Mouse (Mus musculus): ENCODE measurements around the gene As3mt. TPM values are rescaled to one million over a fixed set of nuclear protein-coding genes. Genes with fewer than 3 reads are reported as not detected.

As3mt gene
- 33.0 and 35.2 TPM in 2 replicates for polyA plus RNA-seq (2014; fragmentation: Nextera tagmentation; extraction: Ambion mirVana)

DNA sequence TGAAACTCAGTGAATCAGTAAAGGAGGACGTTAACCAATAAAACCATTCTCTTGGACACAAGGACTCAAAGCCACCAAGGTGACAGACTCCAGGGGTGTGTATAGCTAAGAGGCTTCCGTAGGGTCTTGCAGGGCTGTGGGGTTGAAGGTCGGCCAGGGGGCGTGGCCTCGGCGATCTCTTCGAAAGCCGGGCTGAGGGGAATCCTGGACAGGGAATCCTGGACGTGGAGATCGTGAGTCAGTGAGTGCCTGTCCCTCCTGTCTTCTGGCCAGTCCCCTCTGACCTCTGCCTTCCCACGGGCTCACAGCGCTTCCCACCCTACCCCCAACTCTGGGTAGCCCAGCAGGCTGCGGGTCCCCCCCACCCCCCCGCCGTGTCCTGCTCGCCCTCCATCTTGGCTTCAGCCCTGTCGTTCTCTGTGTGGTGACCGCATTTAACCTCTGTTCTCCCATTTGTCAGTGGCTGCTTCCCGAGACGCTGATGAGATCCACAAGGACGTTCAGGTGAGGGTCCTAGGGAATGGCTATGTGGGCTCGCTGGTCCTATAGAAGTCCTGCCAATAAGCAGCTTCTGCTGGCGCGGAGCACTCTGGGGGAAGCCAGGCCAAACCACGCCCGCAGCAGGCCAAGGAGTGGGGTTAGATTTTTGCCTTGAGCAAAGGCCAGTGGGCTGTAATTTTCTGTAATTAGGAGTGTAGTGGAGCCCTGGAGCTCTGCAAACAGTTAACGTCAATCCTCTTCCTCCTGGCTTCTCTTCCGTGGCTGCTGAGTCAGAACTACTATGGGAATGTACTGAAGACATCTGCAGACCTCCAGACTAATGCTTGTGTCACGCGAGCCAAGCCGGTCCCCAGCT is at the start of gene As3mt:
Gene As3mt (plus strand): TSS at position 163 of the 856 bp plus-strand sequence.
- Histone ChIP-seq H3K9ac (ENCODE audit: low read length) (peak within 1 kb of the TSS; percentile 55), H3K27me3 (ENCODE audit: control insufficient read depth, insufficient read depth, low read length) (no peaks in the 10 kb centered on the region), H3K27ac (ENCODE audit: low read depth, low read length) (no peak within 1 kb of the TSS), H3K4me1 (ENCODE audit: control insufficient read depth, insufficient read depth, low read length) (no peaks in the 10 kb centered on the region), H3K4me3 (ENCODE audit: low read depth, low read length) (peak within 1 kb of the TSS; percentile 41), H3K9me3 (ENCODE audit: control insufficient read depth, low read length) (no peaks in the 10 kb centered on the region), H3K4me2 (ENCODE audit: low read depth) (peak within 1 kb of the TSS; percentile 50), H3K36me3 (ENCODE audit: control insufficient read depth, insufficient read depth, low read length) (no peaks in the 10 kb centered on the region)
- ATAC-seq (ENCODE audit: insufficient read depth, low FRiP score, low TSS enrichment) (no peak), DNase-seq (ENCODE audit: low spot score) (peak; percentile 77)
- WGBS = 16% methylated on average over 31 of the region's 31 CpGs

DNA sequence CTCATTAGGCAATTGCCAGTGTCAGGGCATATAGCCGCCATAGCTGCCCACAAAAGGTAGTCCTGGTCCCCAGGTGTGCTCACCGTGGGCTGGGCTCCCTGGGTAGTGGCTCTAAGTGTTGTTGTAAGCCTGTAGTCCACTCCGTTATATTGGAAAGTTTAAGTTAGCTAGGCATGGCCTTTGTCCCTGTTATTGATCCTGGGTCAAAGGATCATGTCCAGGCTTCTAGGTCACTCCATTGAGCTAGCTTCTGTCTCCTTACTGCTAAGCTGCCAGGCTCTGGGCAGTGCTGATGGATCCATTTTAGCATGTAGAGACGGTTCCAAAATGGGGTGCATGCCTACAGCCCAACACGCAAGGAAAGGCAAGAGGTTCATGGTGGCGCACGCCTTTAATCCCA is 48.9 kb upstream of the As3mt start:
- Histone ChIP-seq H3K4me1 (ENCODE audit: control insufficient read depth, insufficient read depth, low read length) (no peaks in the 10 kb centered on the region), H3K4me2 (ENCODE audit: low read depth) (no peak overlapping the region), H3K27ac (ENCODE audit: low read depth, low read length) (no peak overlapping the region), H3K9me3 (ENCODE audit: control insufficient read depth, low read length) (no peaks in the 10 kb centered on the region; the same call in 1 of the 2 replicates), H3K4me3 (ENCODE audit: low read depth, low read length) (no peak overlapping the region), H3K9ac (ENCODE audit: low read length) (no peak overlapping the region), H3K36me3 (ENCODE audit: control insufficient read depth, insufficient read depth, low read length) (peaks cover 20% of the 10 kb centered on the region), H3K27me3 (ENCODE audit: control insufficient read depth, insufficient read depth, low read length) (no peaks in the 10 kb centered on the region)
- no peak for DNase-seq (ENCODE audit: low spot score)
- 97% methylated on average over 7 of the region's 7 CpGs for WGBS
- ATAC-seq (ENCODE audit: insufficient read depth, low FRiP score, low TSS enrichment) = no peak

DNA sequence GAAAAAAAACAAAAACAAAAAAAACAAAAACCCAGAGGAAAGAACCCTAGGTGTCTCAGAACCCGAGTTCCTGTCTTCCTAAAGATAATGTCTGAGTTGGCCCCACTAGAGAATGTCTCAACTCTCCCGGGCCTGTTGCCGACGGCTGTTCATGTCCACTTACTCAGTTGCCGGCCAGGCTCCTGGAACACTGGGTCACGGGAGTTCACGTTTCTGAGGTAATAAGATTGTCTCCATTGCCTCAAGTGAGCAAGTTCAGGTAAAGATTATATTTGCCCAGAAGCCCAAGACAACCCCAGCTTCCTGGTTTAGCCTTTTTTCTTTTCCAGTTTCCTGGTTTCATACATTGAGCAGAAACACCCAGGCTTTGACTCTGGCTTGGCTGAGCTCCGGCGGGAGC is 48.4 kb upstream of the As3mt start:
- H3K27me3 ChIP-seq (ENCODE audit: control insufficient read depth, insufficient read depth, low read length) = no peaks in the 10 kb centered on the region
- no peak for ATAC-seq (ENCODE audit: insufficient read depth, low FRiP score, low TSS enrichment)
- WGBS = 87% methylated on average over 9 of the region's 9 CpGs
- H3K4me2 ChIP-seq (ENCODE audit: low read depth) = no peak overlapping the region
- H3K9me3 ChIP-seq (ENCODE audit: control insufficient read depth, low read length) = no peaks in the 10 kb centered on the region; the same call in 1 of the 2 replicates
- no peak for DNase-seq (ENCODE audit: low spot score)
- no peak overlapping the region for H3K27ac ChIP-seq (ENCODE audit: low read depth, low read length)
- H3K36me3 ChIP-seq (ENCODE audit: control insufficient read depth, insufficient read depth, low read length) = peaks cover 17% of the 10 kb centered on the region
- H3K9ac ChIP-seq (ENCODE audit: low read length) = no peak overlapping the region
- H3K4me1 ChIP-seq (ENCODE audit: control insufficient read depth, insufficient read depth, low read length) = no peaks in the 10 kb centered on the region
- H3K4me3 ChIP-seq (ENCODE audit: low read depth, low read length) = no peak overlapping the region

DNA sequence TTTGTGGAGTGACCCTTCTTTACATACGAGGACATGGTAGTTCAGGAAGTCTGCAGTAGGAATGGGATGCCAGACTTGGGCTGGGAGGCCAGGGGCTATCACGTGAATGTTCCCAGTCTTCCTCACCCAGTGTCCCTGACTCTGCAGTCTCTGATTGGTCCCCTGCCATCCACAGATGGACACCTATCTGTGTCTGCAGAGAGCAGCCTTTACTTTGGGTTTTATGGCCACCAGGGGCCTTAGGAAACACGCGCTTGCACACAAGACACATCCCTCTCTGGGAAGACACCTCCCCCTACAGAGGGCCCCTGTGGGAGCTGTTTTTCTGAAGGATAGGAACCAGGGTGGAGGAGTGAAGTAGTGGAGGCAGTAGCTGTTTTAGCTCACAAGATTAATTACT is 45.7 kb upstream of the As3mt start:
- H3K4me3 ChIP-seq (ENCODE audit: low read depth, low read length) = no peak overlapping the region
- no peaks in the 10 kb centered on the region for H3K27me3 ChIP-seq (ENCODE audit: control insufficient read depth, insufficient read depth, low read length)
- H3K9ac ChIP-seq (ENCODE audit: low read length) = no peak overlapping the region; the same call in 1 of the 2 replicates
- no peak for ATAC-seq (ENCODE audit: insufficient read depth, low FRiP score, low TSS enrichment)
- H3K9me3 ChIP-seq (ENCODE audit: control insufficient read depth, low read length) = no peaks in the 10 kb centered on the region; the same call in 1 of the 2 replicates
- no peak for DNase-seq (ENCODE audit: low spot score)
- H3K36me3 ChIP-seq (ENCODE audit: control insufficient read depth, insufficient read depth, low read length) = peaks cover under 1% of the 10 kb centered on the region; the same call in 1 of the 2 replicates
- H3K27ac ChIP-seq (ENCODE audit: low read depth, low read length) = no peak overlapping the region
- H3K4me1 ChIP-seq (ENCODE audit: control insufficient read depth, insufficient read depth, low read length) = no peaks in the 10 kb centered on the region; the same call in 1 of the 2 replicates
- H3K4me2 ChIP-seq (ENCODE audit: low read depth) = no peak overlapping the region
- 55% methylated on average over 4 of the region's 4 CpGs for WGBS

DNA sequence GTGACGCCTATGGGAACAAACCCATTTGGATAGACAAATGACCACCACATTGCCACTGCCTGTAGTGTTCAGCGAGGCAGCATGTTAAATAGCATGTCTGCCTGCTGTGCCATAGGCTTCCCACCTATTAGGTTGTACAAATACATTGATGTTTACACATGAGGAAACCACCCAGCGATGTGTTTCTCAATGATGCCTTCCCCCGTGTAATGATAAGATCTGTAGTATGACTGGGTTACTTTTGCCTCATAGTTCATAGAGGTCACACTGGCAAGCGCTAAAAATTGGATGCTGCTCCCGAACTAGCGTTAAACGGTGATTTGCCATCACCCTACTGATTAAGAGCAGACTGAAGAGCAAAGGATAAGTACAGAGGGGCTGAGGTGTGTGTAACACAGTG is 45.0 kb upstream of the As3mt start:
- H3K27ac ChIP-seq (ENCODE audit: low read depth, low read length) = no peak overlapping the region
- no peaks in the 10 kb centered on the region for H3K27me3 ChIP-seq (ENCODE audit: control insufficient read depth, insufficient read depth, low read length)
- 86% methylated on average over 8 of the region's 8 CpGs for WGBS
- H3K4me1 ChIP-seq (ENCODE audit: control insufficient read depth, insufficient read depth, low read length) = no peaks in the 10 kb centered on the region; the same call in 1 of the 2 replicates
- no peaks in the 10 kb centered on the region; the same call in 1 of the 2 replicates for H3K9me3 ChIP-seq (ENCODE audit: control insufficient read depth, low read length)
- ATAC-seq (ENCODE audit: insufficient read depth, low FRiP score, low TSS enrichment) = no peak
- H3K4me3 ChIP-seq (ENCODE audit: low read depth, low read length) = no peak overlapping the region
- no peak overlapping the region for H3K4me2 ChIP-seq (ENCODE audit: low read depth)
- no peak overlapping the region for H3K9ac ChIP-seq (ENCODE audit: low read length)
- DNase-seq (ENCODE audit: low spot score) = no peak
- H3K36me3 ChIP-seq (ENCODE audit: control insufficient read depth, insufficient read depth, low read length) = no peaks in the 10 kb centered on the region

DNA sequence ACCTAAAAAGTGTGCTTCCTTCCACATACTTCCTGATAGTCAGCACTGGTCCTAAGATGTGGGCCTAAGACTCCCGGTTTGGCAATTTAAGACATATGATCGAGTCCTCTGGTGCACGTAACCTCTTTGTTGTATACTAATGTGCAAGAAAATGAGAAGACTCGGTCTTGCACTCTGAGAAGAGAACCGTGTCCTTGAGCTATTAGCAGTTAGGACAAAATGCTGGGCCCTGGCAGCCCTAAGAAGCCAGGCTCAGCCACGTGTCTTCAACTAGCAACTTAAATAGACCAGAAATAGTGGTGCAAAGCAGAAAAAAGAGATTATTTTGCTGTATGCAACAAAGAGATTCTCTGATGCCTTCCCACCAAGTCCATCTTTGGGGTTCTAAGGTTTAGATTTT is 44.5 kb upstream of the As3mt start:
- Histone ChIP-seq H3K4me2 (ENCODE audit: low read depth) (no peak overlapping the region), H3K4me1 (ENCODE audit: control insufficient read depth, insufficient read depth, low read length) (no peaks in the 10 kb centered on the region; the same call in 1 of the 2 replicates), H3K9me3 (ENCODE audit: control insufficient read depth, low read length) (no peaks in the 10 kb centered on the region; the same call in 1 of the 2 replicates), H3K36me3 (ENCODE audit: control insufficient read depth, insufficient read depth, low read length) (no peaks in the 10 kb centered on the region), H3K27me3 (ENCODE audit: control insufficient read depth, insufficient read depth, low read length) (no peaks in the 10 kb centered on the region), H3K4me3 (ENCODE audit: low read depth, low read length) (no peak overlapping the region), H3K27ac (ENCODE audit: low read depth, low read length) (no peak overlapping the region), H3K9ac (ENCODE audit: low read length) (no peak overlapping the region)
- 90% methylated on average over 6 of the region's 6 CpGs for WGBS
- no peak for DNase-seq (ENCODE audit: low spot score)
- ATAC-seq (ENCODE audit: insufficient read depth, low FRiP score, low TSS enrichment) = no peak

DNA sequence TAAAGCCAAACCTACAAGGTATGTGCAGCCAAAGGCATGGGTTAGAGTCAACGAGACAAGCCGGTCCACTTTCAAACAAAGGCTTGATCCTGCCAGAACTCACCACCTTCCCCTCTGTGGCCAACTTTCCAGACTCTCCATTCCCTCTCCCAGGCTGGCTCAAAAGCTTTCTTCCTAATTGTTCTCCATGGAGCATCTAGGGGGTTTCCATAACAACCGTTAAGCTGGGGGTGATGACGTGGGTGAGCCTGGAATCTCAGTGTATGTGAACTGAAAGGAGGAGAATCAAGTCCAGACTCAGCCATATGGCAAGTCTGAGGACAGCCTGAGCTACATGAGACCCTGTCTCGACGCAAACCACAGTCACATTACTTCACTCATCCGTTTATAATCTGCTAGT is 41.8 kb upstream of the As3mt start:
- Histone ChIP-seq H3K27ac (ENCODE audit: low read depth, low read length) (no peak overlapping the region), H3K9ac (ENCODE audit: low read length) (no peak overlapping the region; the same call in 1 of the 2 replicates), H3K27me3 (ENCODE audit: control insufficient read depth, insufficient read depth, low read length) (no peaks in the 10 kb centered on the region), H3K4me3 (ENCODE audit: low read depth, low read length) (no peak overlapping the region), H3K9me3 (ENCODE audit: control insufficient read depth, low read length) (no peaks in the 10 kb centered on the region), H3K4me2 (ENCODE audit: low read depth) (no peak overlapping the region), H3K36me3 (ENCODE audit: control insufficient read depth, insufficient read depth, low read length) (no peaks in the 10 kb centered on the region), H3K4me1 (ENCODE audit: control insufficient read depth, insufficient read depth, low read length) (no peaks in the 10 kb centered on the region; the same call in 1 of the 2 replicates)
- ATAC-seq (ENCODE audit: insufficient read depth, low FRiP score, low TSS enrichment) (no peak), DNase-seq (ENCODE audit: low spot score) (no peak)
- WGBS = 72% methylated on average over 7 of the region's 7 CpGs

DNA sequence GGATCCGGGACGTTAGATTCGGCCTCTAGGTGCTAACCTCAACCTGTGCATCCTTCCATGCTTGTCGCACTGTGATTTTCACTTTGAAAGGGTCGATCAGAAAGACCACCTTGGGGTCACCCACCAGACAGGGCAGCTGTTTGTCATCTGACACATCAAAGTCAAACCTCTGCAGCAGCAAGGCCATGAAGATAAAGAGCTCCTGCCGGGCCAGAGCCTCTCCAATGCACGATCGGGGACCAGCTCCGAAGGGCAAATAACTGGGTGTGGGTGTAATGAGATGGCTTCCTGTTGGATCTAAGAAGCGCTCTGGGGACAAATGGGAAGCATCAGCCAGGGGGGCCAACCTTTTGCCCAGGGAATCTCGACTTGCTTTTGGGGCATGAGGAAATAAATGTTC is 40.0 kb upstream of the As3mt start:
- no peaks in the 10 kb centered on the region for H3K9me3 ChIP-seq (ENCODE audit: control insufficient read depth, low read length)
- H3K4me2 ChIP-seq (ENCODE audit: low read depth) = no peak overlapping the region
- 61% methylated on average over 11 of the region's 11 CpGs for WGBS
- H3K4me3 ChIP-seq (ENCODE audit: low read depth, low read length) = no peak overlapping the region
- H3K4me1 ChIP-seq (ENCODE audit: control insufficient read depth, insufficient read depth, low read length) = no peaks in the 10 kb centered on the region; the same call in 1 of the 2 replicates
- no peak overlapping the region for H3K27ac ChIP-seq (ENCODE audit: low read depth, low read length)
- no peaks in the 10 kb centered on the region for H3K36me3 ChIP-seq (ENCODE audit: control insufficient read depth, insufficient read depth, low read length)
- H3K27me3 ChIP-seq (ENCODE audit: control insufficient read depth, insufficient read depth, low read length) = no peaks in the 10 kb centered on the region
- ATAC-seq (ENCODE audit: insufficient read depth, low FRiP score, low TSS enrichment) (no peak), DNase-seq (ENCODE audit: low spot score) (no peak)
- no peak overlapping the region for H3K9ac ChIP-seq (ENCODE audit: low read length)

DNA sequence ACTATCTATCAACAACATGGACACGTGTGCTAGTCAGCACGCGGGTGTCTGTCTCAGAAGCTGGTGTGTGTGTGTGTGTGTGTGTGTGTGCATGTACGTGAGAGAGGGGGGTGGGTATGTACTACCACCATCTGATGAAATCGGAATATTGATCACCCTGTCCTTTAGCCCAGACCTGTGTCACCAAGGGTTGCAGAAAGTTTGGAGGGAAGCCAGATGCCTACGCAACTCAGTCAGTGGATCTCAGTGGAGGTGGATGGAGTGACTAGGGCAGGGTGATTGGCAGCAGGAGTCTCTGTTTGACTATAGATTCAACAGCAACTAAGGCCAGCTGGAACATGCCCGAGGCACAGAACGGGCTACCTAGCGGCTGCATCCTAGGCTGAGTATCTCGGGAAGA is 39.0 kb upstream of the As3mt start:
- 93% methylated on average over 10 of the region's 10 CpGs for WGBS
- ATAC-seq (ENCODE audit: insufficient read depth, low FRiP score, low TSS enrichment) (no peak), DNase-seq (ENCODE audit: low spot score) (no peak)
- H3K4me1 ChIP-seq (ENCODE audit: control insufficient read depth, insufficient read depth, low read length) = no peaks in the 10 kb centered on the region; the same call in 1 of the 2 replicates
- H3K27me3 ChIP-seq (ENCODE audit: control insufficient read depth, insufficient read depth, low read length) = no peaks in the 10 kb centered on the region
- H3K27ac ChIP-seq (ENCODE audit: low read depth, low read length) = no peak overlapping the region
- no peaks in the 10 kb centered on the region for H3K36me3 ChIP-seq (ENCODE audit: control insufficient read depth, insufficient read depth, low read length)
- H3K4me3 ChIP-seq (ENCODE audit: low read depth, low read length) = no peak overlapping the region
- no peak overlapping the region for H3K9ac ChIP-seq (ENCODE audit: low read length)
- no peak overlapping the region for H3K4me2 ChIP-seq (ENCODE audit: low read depth)
- H3K9me3 ChIP-seq (ENCODE audit: control insufficient read depth, low read length) = no peaks in the 10 kb centered on the region

All from neural tube, embryonic 11.5 days (tissue).